Mouse (Mus musculus) liver, postnatal 0 days (tissue): ENCODE data around the gene Rrnad1. TPM values are rescaled to one million over a fixed set of nuclear protein-coding genes. Genes with fewer than 3 reads are reported as not detected.

Experiments
- ATAC-seq: fragments of 200-750 bp; cut with Nextera tagmentation; 2 replicates; pipeline ENCODE4 v1.8.0; 2017; ENCODE audit warnings: mild to moderate bottlenecking, moderate library complexity
- DNase-seq: peaks from one replicate; pipeline ENCODE4 v3.0.0-alpha.2; 2016
- H3K27ac ChIP-seq: fragments of 300-500 bp; sonication (generic); 2 replicates; pipeline ENCODE4 v1.5.1; 2014; ENCODE audit warnings: antibody characterized with exemption, moderate library complexity, mild to moderate bottlenecking, low read depth
- H3K27me3 ChIP-seq: fragments of 300-500 bp; sonication (generic); 2 replicates; pipeline ENCODE4 v1.6.1; 2014; ENCODE audit warnings: low read length, control low read depth, mixed read lengths; ENCODE audit not compliant: insufficient read depth
- H3K36me3 ChIP-seq: fragments of 300-500 bp; sonication (generic); replicated peaks from 2 replicates; pipeline ENCODE4 v1.6.1; 2014; ENCODE audit warnings: mild to moderate bottlenecking, control low read depth, low read length, moderate library complexity, mixed read lengths; ENCODE audit not compliant: insufficient read depth
- H3K4me1 ChIP-seq: fragments of 300-500 bp; sonication (generic); 2 replicates; pipeline ENCODE4 v1.6.1; 2014; ENCODE audit warnings: antibody characterized with exemption, mild to moderate bottlenecking, control low read depth; ENCODE audit not compliant: insufficient read depth
- H3K4me2 ChIP-seq: fragments of 300-500 bp; sonication (generic); 2 replicates; pipeline ENCODE4 v1.6.1; 2014; ENCODE audit warnings: low read depth, mild to moderate bottlenecking, low read length, moderate library complexity, mixed read lengths
- H3K4me3 ChIP-seq: fragments of 300-500 bp; sonication (generic); 2 replicates; pipeline ENCODE4 v1.5.1; 2014; ENCODE audit warnings: low read depth, low read length
- H3K9ac ChIP-seq: fragments of 300-500 bp; sonication (generic); replicated peaks from 2 replicates; pipeline ENCODE4 v1.6.1; 2014; ENCODE audit warnings: mild to moderate bottlenecking, moderate library complexity
- H3K9me3 ChIP-seq: fragments of 300-500 bp; sonication (generic); 2 replicates; pipeline ENCODE4 v1.6.1; 2016; ENCODE audit warnings: mild to moderate bottlenecking, control low read depth, low read length, mixed read lengths
- CTCF ChIP-seq: sonication (generic); IDR thresholded peaks from 2 replicates; pipeline ENCODE4 v1.5.1; 2016; ENCODE audit warnings: antibody characterized with exemption, low read depth
- EP300 ChIP-seq: IDR thresholded peaks from 2 replicates; pipeline ENCODE4 v1.6.1; 2016; ENCODE audit warnings: antibody characterized with exemption, low read depth, mild to moderate bottlenecking
- WGBS: fragments of 180-500 bp; shearing (Covaris S2); extraction: QIAGEN DNeasy Blood & Tissue Kit; methylation state at CpG from one replicate; pipeline ENCODE4 v1.1.7; 2014; ENCODE audit not compliant: insufficient replicate concordance; 5-methylcytosine and 5-hydroxymethylcytosine counted together
- polyA plus RNA-seq: library from polyadenylated mRNA; unstranded; fragments of >200 nt; fragmentation: Nextera tagmentation; extraction: Ambion mirVana; gene quantifications from 2 replicates; pipeline ENCODE4 v1.2.1, GENCODE M21; 2015

The Rrnad1 gene
- polyA plus RNA-seq, 1 experiment from 2014 or later: 4.3 TPM

- H3K4me3 ChIP-seq: peak overlapping the region; percentile 42; the same call in 1 of the 2 replicates
- no peak overlapping the region for H3K9ac ChIP-seq
- peaks cover 56% of the 10 kb centered on the region for H3K27me3 ChIP-seq
- H3K36me3 ChIP-seq: no peaks in the 10 kb centered on the region
- H3K9me3 ChIP-seq: no peaks in the 10 kb centered on the region
- TF ChIP-seq EP300 (no peak), CTCF (no peak)
- no peak for DNase-seq
- no peak for ATAC-seq
- H3K4me2 ChIP-seq: peak overlapping the region; percentile 66
- H3K4me1 ChIP-seq: peaks cover 13% of the 10 kb centered on the region
- H3K27ac ChIP-seq: no peak overlapping the region
- WGBS: 33% methylated on average over 8 of the region's 8 CpGs
These were observed 41.7 kb upstream of the Rrnad1 start for GRCm38 (mm10) chr3:87972203-87972664.

GRCm38 (mm10) chr3:87971489-87972202 lies 41.1 kb upstream of the Rrnad1 start:
- DNase-seq (no peak), ATAC-seq (no peak; the same call in 1 of the 2 replicates)
- Histone ChIP-seq H3K27ac (no peak overlapping the region), H3K9me3 (no peaks in the 10 kb centered on the region), H3K36me3 (no peaks in the 10 kb centered on the region), H3K4me2 (peak overlapping the region; percentile 66), H3K4me1 (peaks cover 13% of the 10 kb centered on the region), H3K9ac (no peak overlapping the region; the same call in 1 of the 2 replicates), H3K27me3 (peaks cover 56% of the 10 kb centered on the region), H3K4me3 (peak overlapping the region; percentile 42)
- 1% methylated on average over 43 of the region's 60 CpGs for WGBS
- TF ChIP-seq CTCF: no peak
- no peak for TF ChIP-seq EP300

GRCm38 (mm10) chr3:87970939-87971488 lies 40.5 kb upstream of the Rrnad1 start, which contains the start of gene Nes:
Nes (plus strand) TSS chr3:87971078.
- peak within 1 kb of the TSS; percentile 37; the same call in 1 of the 2 replicates for H3K9ac ChIP-seq
- H3K4me2 ChIP-seq: peak within 1 kb of the TSS; percentile 66
- no peaks in the 10 kb centered on the region for H3K9me3 ChIP-seq
- H3K4me3 ChIP-seq: peak within 1 kb of the TSS; percentile 42
- peaks cover 53% of the 10 kb centered on the region for H3K27me3 ChIP-seq
- WGBS: under 1% methylated on average over 44 of the region's 44 CpGs
- DNase-seq (peak; percentile 58), ATAC-seq (peak; percentile 40; the same call in 1 of the 2 replicates)
- no peak for TF ChIP-seq EP300
- no peak for TF ChIP-seq CTCF
- H3K4me1 ChIP-seq: peaks cover 13% of the 10 kb centered on the region
- H3K36me3 ChIP-seq: no peaks in the 10 kb centered on the region
- H3K27ac ChIP-seq: no peak within 1 kb of the TSS

- DNase-seq (peak; percentile 60), ATAC-seq (no peak)
- Histone ChIP-seq H3K9me3 (no peaks in the 10 kb centered on the region), H3K4me3 (peak overlapping the region; percentile 42; the same call in 1 of the 2 replicates), H3K27ac (no peak overlapping the region), H3K4me2 (peak overlapping the region; percentile 66), H3K4me1 (peaks cover 13% of the 10 kb centered on the region), H3K9ac (0 out of 2 replicates have a peak overlapping the region, but pooled peaks have one; percentile 26), H3K27me3 (peaks cover 53% of the 10 kb centered on the region), H3K36me3 (no peaks in the 10 kb centered on the region)
- 1% methylated on average over 21 of the region's 21 CpGs for WGBS
- TF ChIP-seq EP300: no peak
- TF ChIP-seq CTCF: peak; percentile 78
These were observed 39.8 kb upstream of the Rrnad1 start for GRCm38 (mm10) chr3:87970184-87970938.

GRCm38 (mm10) chr3:87960586-87961191 lies 30.2 kb upstream of the Rrnad1 start:
- ATAC-seq: peak; percentile 93
- peak overlapping the region; percentile 59; the same call in 1 of the 2 replicates for H3K9ac ChIP-seq
- peak; percentile 84 for DNase-seq
- H3K9me3 ChIP-seq: no peaks in the 10 kb centered on the region
- peak overlapping the region; percentile 83 for H3K4me2 ChIP-seq
- peaks cover 17% of the 10 kb centered on the region for H3K27me3 ChIP-seq
- TF ChIP-seq EP300 (no peak), CTCF (peak; percentile 92)
- no peak overlapping the region for H3K27ac ChIP-seq
- H3K4me3 ChIP-seq: peak overlapping the region; percentile 49
- no peaks in the 10 kb centered on the region for H3K36me3 ChIP-seq
- 1% methylated on average over 27 of the region's 27 CpGs for WGBS
- peaks cover 10% of the 10 kb centered on the region; the same call in 1 of the 2 replicates for H3K4me1 ChIP-seq
